Mouse (Mus musculus): ENCODE measurements around the gene Ank2.
"Not testable (repeated sequence)": the region's sequence is repeated elsewhere in the genome, so short reads cannot be mapped to it uniquely, and the experiment has no call there.

Ank2 gene

GRCm38 (mm10) chr3:127408684-127409550, 90.2 kb downstream of the Ank2 start:
- in situ Hi-C loops (cut with MboI), result no loop called here

- in situ Hi-C loops (cut with MboI), result no loop called here
Measured at GRCm38 (mm10) chr3:127407868-127408574, 91.1 kb downstream of the Ank2 start.

- in situ Hi-C loops (cut with MboI), result no loop called here
Measured at GRCm38 (mm10) chr3:127406883-127407282, 92.3 kb downstream of the Ank2 start.

GRCm38 (mm10) chr3:127404371-127404770, 94.8 kb downstream of the Ank2 start:
- in situ Hi-C loops (cut with MboI), result no loop called here

- in situ Hi-C loops (cut with MboI), result no loop called here
Measured at GRCm38 (mm10) chr3:127400976-127401375, 98.2 kb downstream of the Ank2 start.

- in situ Hi-C loops (cut with MboI), result not testable (repeated sequence)
Measured at GRCm38 (mm10) chr3:127400468-127400867, 98.7 kb downstream of the Ank2 start.

GRCm38 (mm10) chr3:127397774-127398173, 101.4 kb downstream of the Ank2 start:
- in situ Hi-C loops (cut with MboI), result no loop called here

GRCm38 (mm10) chr3:127395202-127395601, 103.9 kb downstream of the Ank2 start:
- in situ Hi-C loops (cut with MboI), result no loop called here

GRCm38 (mm10) chr3:127387016-127387517, 112.1 kb downstream of the Ank2 start:
- in situ Hi-C loops (cut with MboI), result no loop called here

- in situ Hi-C loops (cut with MboI), result no loop called here
Measured at GRCm38 (mm10) chr3:127383231-127383630, 115.9 kb downstream of the Ank2 start.

- in situ Hi-C loops (cut with MboI), result no loop called here
Measured at GRCm38 (mm10) chr3:127376901-127377460, 122.2 kb downstream of the Ank2 start.

- in situ Hi-C loops (cut with MboI), result no loop called here
Measured at GRCm38 (mm10) chr3:127375956-127376660, 123.0 kb downstream of the Ank2 start.

GRCm38 (mm10) chr3:127374190-127374710, 124.9 kb downstream of the Ank2 start:
- in situ Hi-C loops (cut with MboI), result no loop called here

- in situ Hi-C loops (cut with MboI), result no loop called here
Measured at GRCm38 (mm10) chr3:127371774-127372173, 127.4 kb downstream of the Ank2 start.

GRCm38 (mm10) chr3:127369529-127369928, 129.6 kb downstream of the Ank2 start:
- in situ Hi-C loops (cut with MboI), result no loop called here

GRCm38 (mm10) chr3:127367450-127367849, 131.7 kb downstream of the Ank2 start:
- in situ Hi-C loops (cut with MboI), result no loop called here

GRCm38 (mm10) chr3:127363512-127363911, 135.6 kb downstream of the Ank2 start:
- in situ Hi-C loops (cut with MboI), result no loop called here

- in situ Hi-C loops (cut with MboI), result no loop called here
Measured at GRCm38 (mm10) chr3:127362611-127363393, 136.3 kb downstream of the Ank2 start.

GRCm38 (mm10) chr3:127361846-127362245, 137.3 kb downstream of the Ank2 start:
- in situ Hi-C loops (cut with MboI), result no loop called here

GRCm38 (mm10) chr3:127361384-127361783, 137.8 kb downstream of the Ank2 start:
- in situ Hi-C loops (cut with MboI), result no loop called here

GRCm38 (mm10) chr3:127355252-127355651, 143.9 kb downstream of the Ank2 start:
- in situ Hi-C loops (cut with MboI), result no loop called here

Data from mature B cell (primary cell).